In the genomic region with DNA sequence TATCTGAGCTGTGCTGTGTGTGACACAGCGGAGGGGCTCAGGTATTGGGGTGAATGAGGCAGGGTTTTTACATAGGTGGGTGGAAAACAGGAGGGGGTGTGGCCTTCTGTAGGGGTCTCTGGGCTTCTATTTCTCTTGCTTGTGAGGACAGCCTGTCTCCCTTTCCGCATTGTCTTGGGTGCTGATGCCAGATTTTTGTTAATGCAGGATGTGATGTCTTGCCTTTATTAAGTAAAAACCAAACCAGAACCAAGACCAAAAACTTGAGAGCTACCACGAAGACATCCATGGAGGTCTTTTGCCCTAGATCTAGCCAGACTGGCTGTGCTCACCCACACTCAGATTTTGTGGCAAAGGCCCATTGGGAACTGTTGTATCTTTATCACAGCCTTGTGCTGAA, we compare ENCODE assay signal across 7 mouse cellular contexts. TPM values are rescaled to one million over a fixed set of nuclear protein-coding genes. Genes with fewer than 3 reads are reported as not detected.
DNase-seq lines count a peak whose midpoint lies in the region; ATAC-seq and TF ChIP-seq lines count a peak whose summit lies in the region.

No protein-coding gene starts in this region.

- 0 out of 2 replicates have a peak overlapping the region, but pooled peaks have one; percentile 25 for H3K27ac ChIP-seq in kidney, postnatal 0 days
- H3K27ac ChIP-seq in forebrain, embryonic 10.5 days = peak overlapping the region; percentile 94
- H3K27ac ChIP-seq in hindbrain, embryonic 15.5 days (replicated peaks) = peak overlapping the region; percentile 44
- peak overlapping the region; percentile 89 for H3K27ac ChIP-seq in neural tube, embryonic 11.5 days (ENCODE audit: low read depth, low read length)

- H3K36me3 ChIP-seq in kidney, postnatal 0 days (ENCODE audit: insufficient read depth, low read length) = peaks cover 22% of the 10 kb centered on the region; the same call in 1 of the 2 replicates
- peaks cover 85% of the 10 kb centered on the region for H3K36me3 ChIP-seq in forebrain, embryonic 10.5 days (replicated peaks)
- H3K36me3 ChIP-seq in hindbrain, embryonic 15.5 days = no peaks in the 10 kb centered on the region
- H3K36me3 ChIP-seq in neural tube, embryonic 11.5 days (ENCODE audit: control insufficient read depth, insufficient read depth, low read length) = no peaks in the 10 kb centered on the region; the same call in none of the 2 replicates

- H3K4me3 ChIP-seq in kidney, postnatal 0 days (replicated peaks; ENCODE audit: low read depth, low read length) = no peak overlapping the region
- H3K4me3 ChIP-seq in forebrain, embryonic 10.5 days = peak overlapping the region; percentile 27; the same call in 1 of the 2 replicates
- no peak overlapping the region for H3K4me3 ChIP-seq in hindbrain, embryonic 15.5 days
- H3K4me3 ChIP-seq in neural tube, embryonic 11.5 days (ENCODE audit: low read depth, low read length) = no peak overlapping the region

- no peak overlapping the region for H3K9ac ChIP-seq in kidney, postnatal 0 days (ENCODE audit: low read depth, low read length)
- H3K9ac ChIP-seq in hindbrain, embryonic 15.5 days = no peak overlapping the region
- peak overlapping the region; percentile 65 for H3K9ac ChIP-seq in neural tube, embryonic 11.5 days (ENCODE audit: low read length)

- no peak for TF ChIP-seq CTCF in kidney, postnatal 0 days (IDR thresholded peaks at IDR 0.05; ENCODE audit: low read depth)

- 76% methylated on average over 3 of the region's 3 CpGs for WGBS in kidney, postnatal 0 days
- 39% methylated on average over 3 of the region's 3 CpGs for WGBS in forebrain, embryonic 10.5 days
- WGBS in hindbrain, embryonic 15.5 days = 42% methylated on average over 3 of the region's 3 CpGs
- WGBS in neural tube, embryonic 11.5 days = 65% methylated on average over 3 of the region's 3 CpGs

- no peak for DNase-seq in kidney, postnatal 0 days (ENCODE audit: low spot score)
- DNase-seq in kidney, postnatal 10 days = no peak
- DNase-seq in forebrain, embryonic 10.5 days (ENCODE audit: extremely low spot score, low spot score) = no peak
- DNase-seq in neural tube, embryonic 11.5 days (ENCODE audit: low spot score) = no peak
- no peak for DNase-seq in urinary bladder, adult 2 months (ENCODE audit: low spot score)
- no peak for DNase-seq in cerebellum, adult 8-10 months

- H3K4me1 ChIP-seq in kidney, postnatal 0 days (replicated peaks; ENCODE audit: insufficient read depth, low read length) = peaks cover 33% of the 10 kb centered on the region
- peaks cover 93% of the 10 kb centered on the region for H3K4me1 ChIP-seq in forebrain, embryonic 10.5 days
- peaks cover 77% of the 10 kb centered on the region for H3K4me1 ChIP-seq in hindbrain, embryonic 15.5 days (replicated peaks)
- peaks cover 77% of the 10 kb centered on the region for H3K4me1 ChIP-seq in neural tube, embryonic 11.5 days (ENCODE audit: control insufficient read depth, insufficient read depth, low read length)

- ATAC-seq in kidney, postnatal 0 days (replicated peaks; ENCODE audit: low FRiP score, low read depth) = no peak
- ATAC-seq in hindbrain, embryonic 15.5 days (ENCODE audit: low FRiP score, low read depth) = no peak
- no peak for ATAC-seq in neural tube, embryonic 11.5 days (ENCODE audit: insufficient read depth, low FRiP score, low TSS enrichment)

- no peak overlapping the region for H3K4me2 ChIP-seq in kidney, postnatal 0 days (ENCODE audit: low read length)
- H3K4me2 ChIP-seq in hindbrain, embryonic 15.5 days = no peak overlapping the region
- no peak overlapping the region for H3K4me2 ChIP-seq in neural tube, embryonic 11.5 days (ENCODE audit: low read depth)

- no peaks in the 10 kb centered on the region for H3K9me3 ChIP-seq in kidney, postnatal 0 days (replicated peaks; ENCODE audit: low read length)
- H3K9me3 ChIP-seq in forebrain, embryonic 10.5 days = no peaks in the 10 kb centered on the region
- H3K9me3 ChIP-seq in hindbrain, embryonic 15.5 days = no peaks in the 10 kb centered on the region
- H3K9me3 ChIP-seq in neural tube, embryonic 11.5 days (ENCODE audit: control insufficient read depth, low read length) = no peaks in the 10 kb centered on the region

- no peaks in the 10 kb centered on the region for H3K27me3 ChIP-seq in kidney, postnatal 0 days (ENCODE audit: insufficient read depth, low read length)
- H3K27me3 ChIP-seq in forebrain, embryonic 10.5 days (ENCODE audit: poor library complexity, severe bottlenecking) = no peaks in the 10 kb centered on the region
- no peaks in the 10 kb centered on the region for H3K27me3 ChIP-seq in hindbrain, embryonic 15.5 days
- H3K27me3 ChIP-seq in neural tube, embryonic 11.5 days (ENCODE audit: control insufficient read depth, insufficient read depth, low read length) = no peaks in the 10 kb centered on the region

RNA-seq across cellular contexts. Expression of a gene that starts 25.5 kb away (rescaled TPM):
- 62.6 and 68.3 TPM in 2 replicates for polyA plus RNA-seq in kidney, postnatal 0 days (2015; fragmentation: Nextera tagmentation; extraction: Ambion mirVana)
- 128 and 134 TPM in 2 replicates for polyA plus RNA-seq in forebrain, embryonic 10.5 days (2016; fragmentation: Nextera tagmentation; extraction: Ambion mirVana)
- polyA plus RNA-seq in hindbrain, embryonic 15.5 days (2015; fragmentation: Nextera tagmentation; extraction: Ambion mirVana) = 143 and 151 TPM in 2 replicates
- 142 and 145 TPM in 2 replicates for polyA plus RNA-seq in neural tube, embryonic 11.5 days (2014; fragmentation: Nextera tagmentation; extraction: Ambion mirVana)
- 59.0 and 71.8 TPM in 2 replicates for polyA plus RNA-seq in urinary bladder, adult 2 months (2012; rRNA removed)

Comparison
In these comparisons a context has a peak if more than half of its experiments do, and no peak if none do; other contexts are left out.
1. H3K27ac ChIP-seq: peak in every context shown above with its lines; median percentile 94 in forebrain, embryonic 10.5 days; 89 in neural tube, embryonic 11.5 days; 44 in hindbrain, embryonic 15.5 days; 25 in kidney, postnatal 0 days.